Mouse (Mus musculus): Measurements from ENCODE around the gene Gna11.

GRCm38 (mm10) chr10:81553807-81554755 is 9.1 kb upstream of the Gna11 start:
- TF ChIP-seq POLR2A (IDR thresholded peaks at IDR 0.05; ENCODE audit: borderline replicate concordance, extremely low read depth, low read depth, low read length) (no peak), CTCF (IDR thresholded peaks at IDR 0.05; ENCODE audit: insufficient read depth, low read length) (no peak)
